Comparison of ENCODE assay signal across 16 mouse cellular contexts in genomic region chr14:72604077-72604476, GRCm38 (mm10).
DNase-seq lines count a peak whose midpoint lies in the region; ATAC-seq and TF ChIP-seq lines count a peak whose summit lies in the region.
"Had no signal": no experiment of that assay in that cellular context is flagged by ENCODE, and none has a peak within 500 bp of the region (broad histone marks: within the 10 kb centered on the region; RNA-seq: fewer than 3 reads in every experiment).

No protein-coding gene starts in this region.

- H3K9me3 ChIP-seq in heart, embryonic 12.5 days (replicated peaks): no peaks in the 10 kb centered on the region
- no peaks in the 10 kb centered on the region for H3K9me3 ChIP-seq in liver, embryonic 11.5 days (ENCODE audit: control insufficient read depth, low read length)
- H3K9me3 ChIP-seq: midbrain, embryonic 13.5 days; neural tube, embryonic 15.5 days had no signal

- no peak overlapping the region for H3K4me2 ChIP-seq in heart, embryonic 12.5 days
- H3K4me2 ChIP-seq in liver, embryonic 11.5 days: 0 out of 2 replicates have a peak overlapping the region, but pooled peaks have one; percentile 59

- 79% methylated on average over 3 of the region's 3 CpGs for WGBS in heart, embryonic 12.5 days
- WGBS in liver, embryonic 11.5 days: 81% methylated on average over 3 of the region's 3 CpGs

- no peak overlapping the region for H3K27ac ChIP-seq in heart, embryonic 12.5 days (ENCODE audit: poor library complexity, severe bottlenecking)
- H3K27ac ChIP-seq in liver, embryonic 11.5 days (ENCODE audit: low read depth, low read length): no peak overlapping the region
- no peak overlapping the region for H3K27ac ChIP-seq in layer of hippocampus, adult 2 months
- H3K27ac ChIP-seq: midbrain, embryonic 13.5 days; neural tube, embryonic 15.5 days had no signal

- no peaks in the 10 kb centered on the region for H3K27me3 ChIP-seq in heart, embryonic 12.5 days (replicated peaks)
- no peaks in the 10 kb centered on the region for H3K27me3 ChIP-seq in liver, embryonic 11.5 days (replicated peaks; ENCODE audit: control insufficient read depth, insufficient read depth, low read length)
- H3K27me3 ChIP-seq: midbrain, embryonic 13.5 days; neural tube, embryonic 15.5 days had no signal

- no peaks in the 10 kb centered on the region for H3K36me3 ChIP-seq in heart, embryonic 12.5 days
- no peaks in the 10 kb centered on the region for H3K36me3 ChIP-seq in liver, embryonic 11.5 days (ENCODE audit: control insufficient read depth, insufficient read depth, low read length)
- H3K36me3 ChIP-seq: midbrain, embryonic 13.5 days; neural tube, embryonic 15.5 days had no signal

- no peak for TF ChIP-seq CTCF in layer of hippocampus, adult 2 months (conservative IDR thresholded peaks at IDR 0.05)

- H3K4me3 ChIP-seq in heart, embryonic 12.5 days: no peak overlapping the region
- no peak overlapping the region for H3K4me3 ChIP-seq in liver, embryonic 11.5 days (ENCODE audit: low read depth, low read length)
- no peak overlapping the region for H3K4me3 ChIP-seq in layer of hippocampus, adult 2 months
- H3K4me3 ChIP-seq: midbrain, embryonic 13.5 days; neural tube, embryonic 15.5 days had no signal

- H3K9ac ChIP-seq in heart, embryonic 12.5 days: no peak overlapping the region
- H3K9ac ChIP-seq in liver, embryonic 11.5 days (ENCODE audit: low read depth, low read length): no peak overlapping the region
- H3K9ac ChIP-seq: midbrain, embryonic 13.5 days; neural tube, embryonic 15.5 days had no signal

- peak; percentile 92 for DNase-seq in heart, adult 11 months
- DNase-seq in 3T3-L1 (ENCODE audit: low read depth, low spot score) (peak; percentile 16), ZHBTc4 (ENCODE audit: low read depth, low spot score) (peak; percentile 34)
- no peak for DNase-seq in liver, embryonic 11.5 days (ENCODE audit: low spot score)
- no peak for DNase-seq in layer of hippocampus, adult 2 months (ENCODE audit: low spot score in 2 of 2)
- DNase-seq in urinary bladder, adult 2 months (ENCODE audit: low spot score): no peak
- DNase-seq: adrenal gland, postnatal 10 days; B cell, adult 2 months; cerebellum, adult 11-12 months; kidney, postnatal 10 days; thymus, adult 18-20 months had no signal

- no peak for ATAC-seq in heart, embryonic 12.5 days (ENCODE audit: insufficient number of reproducible peaks, low FRiP score)
- no peak for ATAC-seq in liver, embryonic 11.5 days (replicated peaks; ENCODE audit: low FRiP score)
- no peak for ATAC-seq in activated CD4-positive, CD25-positive, alpha-beta regulatory T cell, adult 4 months
- ATAC-seq: forebrain, embryonic 16.5 days; midbrain, embryonic 13.5 days had no signal

- peaks cover 12% of the 10 kb centered on the region for H3K4me1 ChIP-seq in heart, embryonic 12.5 days (replicated peaks)
- H3K4me1 ChIP-seq in liver, embryonic 11.5 days (replicated peaks; ENCODE audit: control insufficient read depth, insufficient read depth, low read length): peaks cover 7% of the 10 kb centered on the region

Comparison
In these comparisons a context has a peak if more than half of its experiments do, and no peak if none do; other contexts are left out.
1. DNase-seq: peak in heart, adult 11 months (single experiment), 3T3-L1 (single experiment) and ZHBTc4 (single experiment); none in liver, embryonic 11.5 days (single experiment), layer of hippocampus, adult 2 months (0 of 2) and urinary bladder, adult 2 months (single experiment).